Mouse (Mus musculus) heart, adult 8-10 months (tissue): ENCODE measurements around the gene Cenpl. TPM values are rescaled to one million over a fixed set of nuclear protein-coding genes. Genes with fewer than 3 reads are reported as not detected.
A peak's percentile ranks its signal among the peaks of the same experiment; 100 is the strongest.

Experiments used
- DNase-seq: peaks from one replicate; pipeline ENCODE4 v3.0.0; 2022; ENCODE audit warnings: low spot score
- total RNA-seq, 4 experiments: library from RNA; stranded (reverse); gene quantifications; 2 replicates each; pipeline ENCODE4 v1.2.4; 2022

Cenpl gene
- total RNA-seq, 4 experiments from 2014 or later: 0.34 to 1.2 (median 0.95) TPM

GRCm38 (mm10) chr1:161041261-161042020 is 29.1 kb upstream of the Cenpl start:
- no peak for DNase-seq

- DNase-seq: no peak
Observed at GRCm38 (mm10) chr1:161046972-161047371, 23.5 kb upstream of the Cenpl start.

GRCm38 (mm10) chr1:161057164-161057563 is 13.3 kb upstream of the Cenpl start:
- DNase-seq: no peak

- no peak for DNase-seq
Observed at GRCm38 (mm10) chr1:161063351-161063750, 7.2 kb upstream of the Cenpl start.

- DNase-seq: no peak
Observed at GRCm38 (mm10) chr1:161071272-161071620, 733 bp downstream of the Cenpl start.

- DNase-seq: no peak
Observed at GRCm38 (mm10) chr1:161076238-161076637, 5.7 kb downstream of the Cenpl start.

- no peak for DNase-seq
Observed at GRCm38 (mm10) chr1:161077243-161077642, 6.7 kb downstream of the Cenpl start.

GRCm38 (mm10) chr1:161099721-161100405 is 29.4 kb downstream of the Cenpl start:
- DNase-seq: no peak

- DNase-seq: no peak
Observed at GRCm38 (mm10) chr1:161103842-161104241, 33.3 kb downstream of the Cenpl start.

GRCm38 (mm10) chr1:161109216-161109615 is 38.7 kb downstream of the Cenpl start:
- DNase-seq: no peak

- DNase-seq: no peak
Observed at GRCm38 (mm10) chr1:161114591-161114990, 44.1 kb downstream of the Cenpl start.

- no peak for DNase-seq
Observed at GRCm38 (mm10) chr1:161122661-161123418, 52.3 kb downstream of the Cenpl start.

GRCm38 (mm10) chr1:161126461-161126860 is 55.9 kb downstream of the Cenpl start:
- no peak for DNase-seq

GRCm38 (mm10) chr1:161130726-161131664 is 60.5 kb downstream of the Cenpl start, which contains the start of gene Klhl20:
Gene Klhl20, minus strand, starts transcription at chr1:161131511.
- DNase-seq: peak; percentile 97

Other genes starting within 250 kb of the Cenpl start
- gene Rc3h1, start 164.3 kb upstream of the Cenpl start, total RNA-seq: 10 to 100 TPM; 31.6 to 45.6 (median 40.4) TPM
- under 1 TPM in 3 of 4 experiments, not detected in 1; 0.17 to 0.44 (median 0.38) TPM for gene Serpinc1, start 92.1 kb upstream of the Cenpl start, total RNA-seq
- gene Zbtb37, start 35.9 kb upstream of the Cenpl start, total RNA-seq: 10 to 100 TPM; 13.0 to 20.6 (median 15.3) TPM
- gene Dars2, start 55 bp upstream of the Cenpl start, total RNA-seq: 10 to 100 TPM; 24.5 to 33.5 (median 25.3) TPM
- 10 to 100 TPM in 1 of 4 experiments, 1 to 10 TPM in 3; 7.8 to 10.2 (median 9.3) TPM for gene Klhl20, start 60.8 kb downstream of the Cenpl start, total RNA-seq
- 1 to 10 TPM; 3.0 to 8.4 (median 5.2) TPM for gene Ankrd45, start 72.0 kb downstream of the Cenpl start, total RNA-seq
- not detected for gene Tex50, start 88.6 kb downstream of the Cenpl start, total RNA-seq
- 100 to 1,000 TPM; 324 to 390 (median 370) TPM for gene Prdx6, start 180.5 kb downstream of the Cenpl start, total RNA-seq